Mouse (Mus musculus) neural tube, embryonic 12.5 days (tissue): Measurements from ENCODE around the gene Gab1. TPM values are rescaled to one million over a fixed set of nuclear protein-coding genes. Genes with fewer than 3 reads are reported as not detected.
A peak's percentile ranks its signal among the peaks of the same experiment; 100 is the strongest.

ENCODE experiments used
- ATAC-seq: fragments of 200-750 bp; cut with Nextera tagmentation; 2 replicates; pipeline ENCODE4 v1.8.0; 2017; ENCODE audit warnings: low read depth, mild to moderate bottlenecking, moderate TSS enrichment, moderate library complexity; ENCODE audit not compliant: low FRiP score
- H3K27ac ChIP-seq: fragments of 300-500 bp; sonication (generic); 2 replicates; pipeline ENCODE4 v1.5.1; 2016
- H3K27me3 ChIP-seq: fragments of 300-500 bp; sonication (generic); replicated peaks from 2 replicates; pipeline ENCODE4 v1.6.1; 2016; ENCODE audit warnings: mild to moderate bottlenecking
- H3K36me3 ChIP-seq: fragments of 300-500 bp; sonication (generic); 2 replicates; pipeline ENCODE4 v1.6.1; 2016; ENCODE audit warnings: mild to moderate bottlenecking
- H3K4me1 ChIP-seq: fragments of 300-500 bp; sonication (generic); 2 replicates; pipeline ENCODE4 v1.6.1; 2016
- H3K4me2 ChIP-seq: fragments of 300-500 bp; sonication (generic); replicated peaks from 2 replicates; pipeline ENCODE4 v1.6.1; 2016; ENCODE audit warnings: mild to moderate bottlenecking
- H3K4me3 ChIP-seq: fragments of 300-500 bp; sonication (generic); 2 replicates; pipeline ENCODE4 v1.5.1; 2016
- H3K9ac ChIP-seq: fragments of 300-500 bp; sonication (generic); 2 replicates; pipeline ENCODE4 v1.6.1; 2016; ENCODE audit warnings: mild to moderate bottlenecking
- H3K9me3 ChIP-seq: fragments of 300-500 bp; sonication (generic); 2 replicates; pipeline ENCODE4 v1.6.1; 2016; ENCODE audit warnings: mild to moderate bottlenecking
- WGBS: fragments of 180-500 bp; shearing (Covaris S2); methylation state at CpG from one replicate; pipeline ENCODE4 v1.1.7; 2016; 5-methylcytosine and 5-hydroxymethylcytosine counted together
- polyA plus RNA-seq: library from polyadenylated mRNA; unstranded; fragments of >200 nt; fragmentation: Nextera tagmentation; extraction: Ambion mirVana; gene quantifications from 2 replicates; pipeline ENCODE4 v1.2.1, GENCODE M21; 2016

The Gab1 gene
- polyA plus RNA-seq, 1 experiment from 2014 or later: 17.6 TPM

DNA sequence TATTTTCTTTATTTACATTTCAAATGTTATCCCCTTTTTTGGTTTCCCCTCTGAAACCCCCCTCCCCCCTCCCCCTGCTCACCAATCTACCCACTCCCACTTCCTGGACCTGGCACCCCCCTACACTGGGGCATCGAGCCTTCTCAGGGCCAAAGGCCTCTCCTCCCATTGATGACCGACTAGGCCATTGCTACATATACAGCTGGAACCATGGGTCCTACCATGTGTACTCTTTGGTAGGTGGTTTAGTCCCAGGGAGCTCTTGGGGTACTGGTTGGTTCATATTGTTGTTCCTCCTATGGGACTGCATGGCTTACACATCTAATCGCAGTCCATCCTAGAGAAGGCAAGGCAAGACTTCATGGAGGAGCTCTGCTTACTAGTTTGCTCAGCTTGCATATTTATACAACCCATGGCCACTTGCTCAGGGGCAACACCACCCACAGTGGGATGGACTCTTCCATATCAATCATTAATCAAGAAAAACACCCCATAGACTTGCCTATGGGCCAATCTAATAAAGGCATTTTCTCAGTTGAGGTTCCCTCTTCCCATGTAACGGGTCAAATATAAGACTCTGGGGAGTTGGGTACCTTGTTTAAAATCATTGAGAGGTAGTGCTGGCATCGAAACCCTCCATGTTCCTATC lies 48.3 kb downstream of the Gab1 start:
- Histone ChIP-seq H3K27ac (no peak overlapping the region), H3K9ac (no peak overlapping the region), H3K27me3 (no peaks in the 10 kb centered on the region), H3K4me1 (peaks cover 9% of the 10 kb centered on the region), H3K36me3 (no peaks in the 10 kb centered on the region), H3K4me3 (no peak overlapping the region), H3K4me2 (no peak overlapping the region), H3K9me3 (no peaks in the 10 kb centered on the region)
- no peak for ATAC-seq
- 88% methylated on average over 5 of the region's 5 CpGs for WGBS

- H3K4me2 ChIP-seq: no peak overlapping the region
- no peaks in the 10 kb centered on the region for H3K36me3 ChIP-seq
- H3K4me1 ChIP-seq: peaks cover 9% of the 10 kb centered on the region
- no peak overlapping the region for H3K27ac ChIP-seq
- 58% methylated on average over 11 of the region's 11 CpGs for WGBS
- H3K4me3 ChIP-seq: no peak overlapping the region
- no peak overlapping the region for H3K9ac ChIP-seq
- peak; percentile 67 for ATAC-seq
- no peaks in the 10 kb centered on the region for H3K27me3 ChIP-seq
- no peaks in the 10 kb centered on the region for H3K9me3 ChIP-seq
Observed at GRCm38 (mm10) chr8:80830724-80831566, 49.4 kb downstream of the Gab1 start.

GRCm38 (mm10) chr8:80830141-80830540 lies 50.2 kb downstream of the Gab1 start:
- H3K27ac ChIP-seq: no peak overlapping the region
- H3K27me3 ChIP-seq: no peaks in the 10 kb centered on the region
- peaks cover 9% of the 10 kb centered on the region for H3K4me1 ChIP-seq
- ATAC-seq: no peak
- H3K36me3 ChIP-seq: no peaks in the 10 kb centered on the region
- no peak overlapping the region for H3K9ac ChIP-seq
- no peak overlapping the region for H3K4me3 ChIP-seq
- no peak overlapping the region for H3K4me2 ChIP-seq
- 57% methylated on average over 7 of the region's 7 CpGs for WGBS
- no peaks in the 10 kb centered on the region for H3K9me3 ChIP-seq

- Histone ChIP-seq H3K4me1 (peaks cover 18% of the 10 kb centered on the region), H3K4me3 (no peak overlapping the region), H3K4me2 (no peak overlapping the region), H3K9ac (no peak overlapping the region), H3K27me3 (no peaks in the 10 kb centered on the region), H3K27ac (no peak overlapping the region), H3K9me3 (no peaks in the 10 kb centered on the region), H3K36me3 (no peaks in the 10 kb centered on the region)
- WGBS: 93% methylated on average over 7 of the region's 7 CpGs
- no peak for ATAC-seq
Observed at GRCm38 (mm10) chr8:80826996-80827395, 53.3 kb downstream of the Gab1 start.

- Histone ChIP-seq H3K36me3 (no peaks in the 10 kb centered on the region), H3K27me3 (no peaks in the 10 kb centered on the region), H3K9me3 (no peaks in the 10 kb centered on the region), H3K4me2 (no peak overlapping the region), H3K27ac (no peak overlapping the region), H3K4me3 (no peak overlapping the region), H3K4me1 (0 out of 2 replicates have a peak, but pooled peaks cover 9% of the 10 kb centered on the region), H3K9ac (no peak overlapping the region)
- WGBS: 76% methylated on average over 4 of the region's 4 CpGs
- ATAC-seq: no peak
Observed at GRCm38 (mm10) chr8:80825136-80825535, 55.2 kb downstream of the Gab1 start.

DNA sequence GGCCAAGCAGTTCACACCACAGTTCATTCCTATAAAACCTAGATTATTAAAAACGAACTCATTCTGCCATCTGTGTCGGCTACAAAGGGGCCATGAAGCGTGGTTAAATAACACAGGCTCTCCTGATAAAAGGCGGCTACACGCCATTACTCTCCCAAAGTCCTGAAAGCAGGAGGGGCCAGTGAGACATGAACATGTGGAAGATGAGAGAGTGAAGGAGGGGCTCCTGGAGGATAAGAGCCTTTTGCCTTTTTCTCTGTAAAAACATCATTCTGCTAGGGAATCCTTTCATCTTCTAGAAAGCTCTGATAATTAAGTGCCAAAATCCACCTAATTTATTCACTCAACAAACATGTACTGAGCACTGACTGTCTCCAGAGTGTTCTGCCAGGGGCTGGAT lies 55.9 kb downstream of the Gab1 start:
- Histone ChIP-seq H3K9me3 (no peaks in the 10 kb centered on the region), H3K4me1 (0 out of 2 replicates have a peak, but pooled peaks cover 9% of the 10 kb centered on the region), H3K36me3 (no peaks in the 10 kb centered on the region), H3K27me3 (no peaks in the 10 kb centered on the region), H3K4me2 (no peak overlapping the region), H3K4me3 (no peak overlapping the region), H3K27ac (no peak overlapping the region), H3K9ac (no peak overlapping the region)
- ATAC-seq: no peak
- WGBS: 51% methylated on average over 5 of the region's 5 CpGs

GRCm38 (mm10) chr8:80823250-80823649 lies 57.1 kb downstream of the Gab1 start:
- Histone ChIP-seq H3K27ac (no peak overlapping the region), H3K4me2 (no peak overlapping the region), H3K36me3 (no peaks in the 10 kb centered on the region), H3K4me1 (0 out of 2 replicates have a peak, but pooled peaks cover 9% of the 10 kb centered on the region), H3K27me3 (no peaks in the 10 kb centered on the region), H3K9me3 (no peaks in the 10 kb centered on the region), H3K4me3 (no peak overlapping the region), H3K9ac (no peak overlapping the region)
- ATAC-seq: no peak
- 74% methylated on average over 5 of the region's 5 CpGs for WGBS

GRCm38 (mm10) chr8:80821367-80822225 lies 58.7 kb downstream of the Gab1 start:
- no peak for ATAC-seq
- H3K9ac ChIP-seq: no peak overlapping the region
- H3K4me1 ChIP-seq: 0 out of 2 replicates have a peak, but pooled peaks cover 9% of the 10 kb centered on the region
- H3K9me3 ChIP-seq: no peaks in the 10 kb centered on the region
- H3K36me3 ChIP-seq: no peaks in the 10 kb centered on the region
- H3K4me3 ChIP-seq: no peak overlapping the region
- no peaks in the 10 kb centered on the region for H3K27me3 ChIP-seq
- no peak overlapping the region for H3K27ac ChIP-seq
- WGBS: 70% methylated on average over 12 of the region's 12 CpGs
- no peak overlapping the region for H3K4me2 ChIP-seq

DNA sequence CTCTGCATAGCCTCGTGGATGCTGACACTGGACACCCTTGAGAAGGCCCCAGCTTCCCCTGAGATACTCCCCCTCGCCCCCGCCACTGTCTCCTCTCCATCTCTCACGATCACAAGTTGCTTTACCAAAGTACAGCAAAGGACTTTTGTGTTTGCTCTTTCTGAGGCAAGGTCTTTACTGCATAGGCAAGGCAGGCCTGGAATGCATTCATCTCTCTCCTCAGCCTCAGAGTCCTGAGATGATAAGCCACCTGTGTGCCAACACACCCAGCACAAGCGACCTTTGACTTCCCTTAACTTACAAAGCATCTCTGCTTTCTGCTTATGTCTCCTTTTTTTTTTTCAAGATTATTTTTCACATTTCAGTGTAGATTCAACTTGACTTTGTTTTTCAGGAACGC lies 61.3 kb downstream of the Gab1 start:
- H3K4me2 ChIP-seq: no peak overlapping the region
- no peak overlapping the region for H3K9ac ChIP-seq
- no peak overlapping the region for H3K27ac ChIP-seq
- H3K27me3 ChIP-seq: no peaks in the 10 kb centered on the region
- no peaks in the 10 kb centered on the region for H3K9me3 ChIP-seq
- 83% methylated on average over 6 of the region's 6 CpGs for WGBS
- H3K4me1 ChIP-seq: peaks cover 15% of the 10 kb centered on the region; the same call in 1 of the 2 replicates
- H3K4me3 ChIP-seq: no peak overlapping the region
- H3K36me3 ChIP-seq: no peaks in the 10 kb centered on the region
- no peak for ATAC-seq

GRCm38 (mm10) chr8:80817065-80817464 lies 63.3 kb downstream of the Gab1 start:
- Histone ChIP-seq H3K4me1 (peaks cover 10% of the 10 kb centered on the region; the same call in 1 of the 2 replicates), H3K9ac (no peak overlapping the region), H3K27ac (no peak overlapping the region), H3K27me3 (no peaks in the 10 kb centered on the region), H3K9me3 (no peaks in the 10 kb centered on the region), H3K4me3 (no peak overlapping the region), H3K36me3 (no peaks in the 10 kb centered on the region), H3K4me2 (no peak overlapping the region)
- ATAC-seq: no peak
- 91% methylated on average over 2 of the region's 2 CpGs for WGBS

- ATAC-seq: no peak
- Histone ChIP-seq H3K9ac (no peak overlapping the region), H3K27ac (no peak overlapping the region)
Observed at GRCm38 (mm10) chr8:80815179-80815578, 65.1 kb downstream of the Gab1 start.

More at GRCm38 (mm10) chr8:80815179-80815578, 65.1 kb downstream of the Gab1 start:
- Histone ChIP-seq H3K4me2 (no peak overlapping the region), H3K4me1 (peaks cover 16% of the 10 kb centered on the region; the same call in 1 of the 2 replicates), H3K27me3 (no peaks in the 10 kb centered on the region), H3K36me3 (no peaks in the 10 kb centered on the region), H3K9me3 (no peaks in the 10 kb centered on the region), H3K4me3 (no peak overlapping the region)
- WGBS: 79% methylated on average over 6 of the region's 6 CpGs
